Mouse (Mus musculus): ENCODE measurements around the gene Olfr1135.

Gene Olfr1135

DNA sequence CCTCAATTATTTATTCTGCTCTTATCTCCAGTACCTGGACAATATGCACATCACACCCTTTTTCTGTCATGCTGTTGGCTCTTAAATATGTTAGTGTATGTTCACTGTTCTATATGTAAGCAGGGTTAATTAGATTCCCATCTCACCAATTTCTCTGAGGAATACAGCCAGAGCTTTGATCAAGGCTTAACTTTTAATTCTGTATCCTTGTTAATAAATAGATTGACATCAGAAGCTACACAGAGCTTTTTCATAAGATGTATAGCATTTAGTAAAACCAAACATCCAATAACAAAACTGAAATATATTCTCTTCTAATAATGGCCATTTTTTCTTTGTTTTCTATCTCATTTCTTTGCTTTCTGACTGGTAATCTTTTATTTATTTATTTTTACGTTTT, at the start of gene Olfr1135:
TSS of gene Olfr1135 (minus strand) at position 101 of the 400 bp plus-strand sequence.
- no peak for ATAC-seq (ENCODE audit: insufficient number of reproducible peaks, low FRiP score, low TSS enrichment)

- no peak for ATAC-seq (ENCODE audit: insufficient number of reproducible peaks, low FRiP score, low TSS enrichment)
Measured at GRCm38 (mm10) chr2:87713079-87713478, 39.6 kb upstream of the Olfr1135 start, which contains the start of gene Olfr1137. TSS of gene Olfr1137 (minus strand) at chr2:87713179.

GRCm38 (mm10) chr2:87693847-87694246, 20.4 kb upstream of the Olfr1135 start, which contains the start of gene Olfr1136:
TSS of gene Olfr1136 (minus strand) at chr2:87693947.
- ATAC-seq (ENCODE audit: insufficient number of reproducible peaks, low FRiP score, low TSS enrichment), result no peak

- ATAC-seq (ENCODE audit: insufficient number of reproducible peaks, low FRiP score, low TSS enrichment), result no peak
Measured at GRCm38 (mm10) chr2:87658360-87658759, 15.1 kb downstream of the Olfr1135 start, which contains the start of gene Olfr1134. TSS of gene Olfr1134 (minus strand) at chr2:87658460.

DNA sequence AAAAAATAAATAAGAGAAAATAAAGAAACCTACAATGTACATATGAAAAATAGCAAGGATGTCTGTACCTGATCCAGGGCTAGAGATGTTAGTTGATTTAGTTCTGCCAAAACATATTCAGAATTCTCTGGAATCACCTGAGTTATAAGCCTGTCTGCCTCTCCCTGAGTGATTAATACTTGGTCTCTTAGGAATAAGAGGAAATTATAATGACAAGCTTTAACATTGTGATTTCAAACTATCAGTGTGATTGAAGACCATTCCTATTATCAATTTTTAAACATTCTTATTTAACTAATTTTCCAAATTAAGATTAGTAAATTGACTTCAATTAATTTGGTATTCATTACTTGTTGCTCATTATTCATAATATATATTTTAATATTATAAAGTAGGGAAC, 26.2 kb downstream of the Olfr1135 start, which contains the start of gene Olfr1133:
TSS of gene Olfr1133 (minus strand) at position 101 of the 400 bp plus-strand sequence.
- ATAC-seq (ENCODE audit: insufficient number of reproducible peaks, low FRiP score, low TSS enrichment), result no peak

DNA sequence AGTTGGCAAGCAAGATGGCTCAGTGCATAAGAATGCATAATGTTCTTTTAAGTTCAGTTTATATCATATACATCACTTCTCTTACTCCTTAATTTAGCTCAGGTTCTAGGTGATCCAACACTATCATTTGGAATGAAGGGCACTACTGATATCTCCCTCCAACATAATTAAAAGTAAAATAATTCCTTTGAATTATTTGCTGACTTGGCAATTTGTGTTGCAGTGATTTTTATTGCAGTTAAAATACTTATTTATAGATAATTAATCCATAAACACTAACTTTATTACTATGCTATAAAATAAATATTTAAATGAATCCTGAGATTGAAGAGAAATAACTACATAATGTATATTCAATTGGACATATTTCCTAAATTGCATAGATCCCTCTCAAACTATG, 31.0 kb downstream of the Olfr1135 start:
- no peak for ATAC-seq (ENCODE audit: insufficient number of reproducible peaks, low FRiP score, low TSS enrichment)

DNA sequence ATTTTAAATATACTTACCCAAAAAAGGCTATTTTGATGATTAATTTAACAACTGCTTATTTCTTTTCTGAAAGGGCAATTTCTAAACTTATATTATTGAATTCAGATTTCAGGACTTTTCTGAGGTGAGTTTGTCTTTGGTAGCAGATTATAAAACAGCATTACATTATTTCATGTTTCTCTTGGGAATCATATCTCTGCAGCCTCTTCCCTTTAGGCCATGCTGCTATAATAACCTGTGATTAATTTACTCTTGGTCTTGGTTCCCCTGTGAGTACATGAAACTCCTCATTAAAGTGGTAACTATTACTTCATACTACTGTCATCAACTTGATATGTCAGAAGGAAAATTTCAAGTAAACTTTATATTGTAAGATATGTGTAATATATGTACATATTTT, 36.0 kb downstream of the Olfr1135 start, which contains the start of gene Olfr1132:
TSS of gene Olfr1132 (minus strand) at position 101 of the 400 bp plus-strand sequence.
- ATAC-seq (ENCODE audit: insufficient number of reproducible peaks, low FRiP score, low TSS enrichment), result no peak

GRCm38 (mm10) chr2:87626804-87627203, 46.7 kb downstream of the Olfr1135 start, which contains the start of gene Olfr1131:
TSS of gene Olfr1131 (plus strand) at chr2:87627104.
- ATAC-seq (ENCODE audit: insufficient number of reproducible peaks, low FRiP score, low TSS enrichment), result no peak

Data from cerebellum, adult (tissue).